Mouse (Mus musculus): ENCODE measurements around the gene Slc25a23.

The Slc25a23 gene

DNA sequence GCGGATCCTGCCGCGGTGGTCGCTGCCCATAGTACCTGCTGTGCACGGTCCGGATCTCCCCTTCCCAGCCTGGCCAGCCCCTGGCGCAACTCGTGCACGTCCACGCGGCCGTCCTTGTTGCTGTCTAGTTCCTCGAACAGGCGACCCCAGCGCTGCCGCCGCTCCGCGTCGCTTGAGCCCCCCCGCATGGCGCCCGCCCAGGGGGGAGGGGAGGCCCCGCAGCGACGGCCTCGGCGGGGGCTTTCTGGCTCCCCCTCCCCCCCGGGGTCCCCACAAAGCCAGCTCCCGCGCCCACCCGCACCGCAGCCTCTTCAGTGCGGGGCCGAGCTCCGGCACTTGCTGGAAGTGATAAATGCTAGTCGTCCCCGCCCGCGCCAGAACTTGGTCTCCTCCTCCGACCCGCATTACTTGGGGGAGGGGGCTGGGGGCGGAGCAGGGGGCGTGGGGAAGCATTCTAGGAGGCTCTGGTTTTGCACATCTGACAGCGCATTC, at the start of gene Slc25a23:
Gene Slc25a23, minus strand, starts transcription at position 378 of the 492 bp plus-strand sequence.
- peak; percentile 85 for DNase-seq

DNA sequence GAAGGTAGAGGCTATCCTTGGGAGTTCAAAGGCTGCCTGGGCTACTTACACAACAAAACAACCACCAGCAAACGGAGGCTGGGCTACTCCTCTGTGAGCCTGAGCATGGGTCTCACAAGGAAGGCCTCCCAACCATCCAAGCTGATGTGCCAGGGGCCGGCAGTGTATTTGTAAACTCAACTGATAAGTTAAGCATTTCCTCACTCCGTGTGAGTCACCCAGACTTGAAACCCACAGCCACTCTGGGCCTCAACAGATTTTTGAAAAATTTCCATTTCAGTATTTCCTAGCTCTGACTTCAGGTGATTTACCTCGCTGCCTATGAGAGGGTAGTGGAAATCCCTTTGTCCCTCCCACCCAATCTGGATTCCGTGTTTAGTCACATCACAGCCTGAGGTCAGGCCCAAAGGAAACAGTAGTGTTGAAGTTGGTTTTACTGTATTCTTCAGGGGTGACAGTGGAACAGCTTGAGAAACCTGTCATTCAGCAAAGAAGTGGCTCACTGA, 49.1 kb upstream of the Slc25a23 start:
- DNase-seq: no peak

DNA sequence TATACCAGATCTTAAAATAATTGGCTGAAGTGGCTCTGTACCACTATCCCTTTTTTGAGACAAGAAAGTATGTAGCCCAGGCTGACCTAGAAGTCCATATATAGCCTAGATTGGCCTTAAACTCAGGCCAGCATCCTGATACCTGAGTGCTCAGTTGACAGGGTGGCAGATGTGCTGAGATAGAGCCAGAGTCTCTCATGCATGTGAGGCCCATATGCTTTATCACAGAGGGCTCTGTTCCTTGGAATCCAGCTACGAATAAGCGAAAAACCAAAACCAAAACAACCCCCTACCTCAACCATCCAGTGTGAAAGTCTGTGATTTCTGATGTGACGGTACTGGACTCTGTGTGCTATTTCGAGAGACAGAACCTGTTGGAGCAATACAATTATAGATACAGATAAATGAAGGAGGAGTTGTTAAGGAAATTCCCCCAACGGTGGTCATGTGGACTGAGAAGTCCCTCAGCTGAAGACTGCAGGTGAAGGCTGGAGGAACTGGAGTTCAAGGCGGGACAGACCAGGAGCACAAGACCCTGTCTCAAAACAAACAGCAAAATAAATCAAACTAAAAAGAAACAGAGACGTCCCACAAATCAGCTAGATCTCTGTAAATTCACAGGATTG, 48.5 kb upstream of the Slc25a23 start:
- no peak for DNase-seq

DNA sequence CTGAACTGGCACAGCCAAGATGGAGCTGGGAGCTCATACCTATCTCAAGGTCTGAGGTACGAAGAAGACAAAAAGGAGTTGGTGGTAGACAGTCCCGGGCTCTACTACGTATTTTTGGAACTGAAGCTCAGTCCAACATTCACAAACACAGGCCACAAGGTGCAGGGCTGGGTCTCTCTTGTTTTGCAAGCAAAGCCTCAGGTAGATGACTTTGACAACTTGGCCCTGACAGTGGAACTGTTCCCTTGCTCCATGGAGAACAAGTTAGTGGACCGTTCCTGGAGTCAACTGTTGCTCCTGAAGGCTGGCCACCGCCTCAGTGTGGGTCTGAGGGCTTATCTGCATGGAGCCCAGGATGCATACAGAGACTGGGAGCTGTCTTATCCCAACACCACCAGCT, 47.4 kb upstream of the Slc25a23 start:
- no peak for DNase-seq

DNA sequence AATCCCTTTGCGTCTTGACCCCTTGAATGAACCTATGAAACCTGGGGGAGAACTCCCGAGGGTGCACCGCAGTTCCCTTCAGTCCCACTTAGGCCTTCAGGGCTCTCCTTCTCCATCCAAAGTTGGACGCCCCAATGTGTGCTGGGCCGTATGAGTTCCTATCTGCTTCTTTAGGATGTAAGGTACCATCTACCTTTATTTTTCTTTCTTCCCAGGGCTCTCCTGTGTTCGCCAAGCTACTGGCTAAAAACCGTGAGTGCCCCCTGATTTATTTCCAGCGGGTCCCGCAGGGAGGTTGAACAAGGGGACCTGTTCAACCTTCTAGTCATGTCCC, 46.3 kb upstream of the Slc25a23 start:
- DNase-seq: no peak

DNA sequence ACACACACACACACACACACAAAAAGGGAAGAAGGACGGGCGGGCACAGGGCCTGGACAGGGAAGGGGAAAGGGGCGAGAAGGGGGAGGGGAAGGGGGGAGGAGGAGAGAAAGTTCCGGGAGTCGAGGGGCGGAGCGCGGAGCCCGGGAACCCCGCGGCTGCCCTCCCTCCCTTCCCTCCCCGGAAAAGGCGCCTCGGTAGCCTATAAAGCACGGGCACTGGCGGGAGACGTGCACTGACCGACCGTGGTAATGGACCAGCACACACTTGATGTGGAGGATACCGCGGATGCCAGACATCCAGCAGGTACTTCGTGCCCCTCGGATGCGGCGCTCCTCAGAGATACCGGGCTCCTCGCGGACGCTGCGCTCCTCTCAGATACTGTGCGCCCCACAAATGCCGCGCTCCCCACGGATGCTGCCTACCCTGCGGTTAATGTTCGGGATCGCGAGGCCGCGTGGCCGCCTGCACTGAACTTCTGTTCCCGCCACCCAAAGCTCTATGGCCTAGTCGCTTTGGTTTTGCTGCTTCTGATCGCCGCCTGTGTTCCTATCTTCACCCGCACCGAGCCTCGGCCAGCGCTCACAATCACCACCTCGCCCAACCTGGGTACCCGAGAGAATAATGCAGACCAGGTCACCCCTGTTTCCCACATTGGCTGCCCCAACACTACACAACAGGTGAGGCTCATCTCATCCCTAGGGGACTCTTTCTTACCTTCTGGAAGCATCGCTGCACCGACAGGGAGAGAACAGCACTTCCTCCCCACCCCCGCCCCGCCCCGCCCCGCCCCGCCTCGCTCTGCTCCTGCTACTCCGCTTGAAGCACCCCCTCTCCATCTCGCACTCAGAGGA, 45.7 kb upstream of the Slc25a23 start, which contains the start of gene Tnfsf9:
Gene Tnfsf9, plus strand, starts transcription at position 145 of the 854 bp plus-strand sequence.
- DNase-seq: peak; percentile 58

DNA sequence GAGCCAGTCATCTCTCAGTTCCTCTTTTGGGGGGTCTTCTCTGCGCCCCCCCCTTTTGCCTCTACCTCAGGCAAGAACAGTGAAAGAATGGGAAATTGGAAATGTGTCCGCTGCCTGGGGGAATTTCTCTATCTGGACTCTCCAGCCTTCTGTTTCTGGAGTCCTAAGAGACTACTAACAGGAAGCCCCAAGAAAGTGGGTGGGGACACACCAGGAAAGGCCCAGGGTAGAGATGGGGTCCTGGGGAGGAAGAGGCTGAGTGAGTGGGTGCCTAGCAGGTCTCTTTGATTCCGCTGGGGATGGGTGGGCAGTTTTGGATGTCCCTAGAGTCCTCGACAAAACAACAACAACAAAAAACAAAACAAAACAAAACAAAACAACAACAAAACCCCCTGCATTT, 44.8 kb upstream of the Slc25a23 start:
- DNase-seq: no peak

DNA sequence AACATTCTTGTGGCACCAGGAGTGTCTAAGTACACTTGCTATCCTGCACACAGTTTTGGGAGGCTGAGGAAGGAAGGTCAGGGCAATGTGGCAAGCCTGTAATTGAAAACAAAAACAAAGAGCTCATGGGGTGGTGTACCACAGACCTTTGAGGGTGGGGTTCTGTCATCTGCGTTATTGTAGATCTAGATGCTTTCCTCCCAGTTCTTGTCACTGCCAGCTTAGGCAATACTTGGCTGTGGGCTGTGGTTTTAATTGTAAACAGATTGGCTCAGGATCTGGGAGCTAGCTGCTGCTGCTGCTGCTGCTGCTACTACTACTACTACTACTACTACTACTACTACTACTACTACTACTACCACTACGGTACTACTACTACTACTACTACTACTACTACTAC, 42.6 kb upstream of the Slc25a23 start:
- no peak for DNase-seq

DNA sequence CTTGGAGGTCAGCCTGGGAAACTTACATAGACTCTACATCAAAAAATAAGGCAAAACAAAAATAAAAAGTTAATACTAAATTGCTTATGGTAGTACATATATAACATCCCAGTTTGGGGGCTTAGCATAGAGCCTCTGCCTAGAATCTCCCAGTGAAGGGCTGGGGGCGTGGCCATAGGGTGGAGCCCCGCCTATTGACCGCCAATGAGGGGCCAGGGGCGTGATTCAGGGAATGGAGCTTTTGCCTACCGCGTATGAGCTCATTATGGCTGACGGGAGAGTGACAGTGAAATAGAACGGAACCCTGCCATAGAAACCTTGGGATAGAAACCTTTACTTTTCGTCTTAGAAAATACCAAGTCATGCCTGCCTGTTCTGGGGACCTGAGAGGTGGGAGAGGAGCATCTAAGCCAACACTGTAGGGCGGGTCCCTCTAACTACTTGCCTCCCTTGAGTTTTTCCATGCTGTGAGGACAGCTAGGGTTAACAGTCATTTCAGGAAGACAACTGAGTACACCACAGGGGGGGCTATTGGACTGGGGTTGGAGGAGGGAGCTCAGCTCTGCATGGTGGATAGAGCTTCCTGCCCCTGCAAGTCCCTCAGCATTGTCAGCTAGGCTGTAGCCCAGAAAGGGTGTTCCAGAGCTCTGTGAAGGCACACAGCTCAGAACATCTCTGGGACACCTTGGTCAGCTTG, 40.1 kb upstream of the Slc25a23 start:
- DNase-seq: peak; percentile 71

DNA sequence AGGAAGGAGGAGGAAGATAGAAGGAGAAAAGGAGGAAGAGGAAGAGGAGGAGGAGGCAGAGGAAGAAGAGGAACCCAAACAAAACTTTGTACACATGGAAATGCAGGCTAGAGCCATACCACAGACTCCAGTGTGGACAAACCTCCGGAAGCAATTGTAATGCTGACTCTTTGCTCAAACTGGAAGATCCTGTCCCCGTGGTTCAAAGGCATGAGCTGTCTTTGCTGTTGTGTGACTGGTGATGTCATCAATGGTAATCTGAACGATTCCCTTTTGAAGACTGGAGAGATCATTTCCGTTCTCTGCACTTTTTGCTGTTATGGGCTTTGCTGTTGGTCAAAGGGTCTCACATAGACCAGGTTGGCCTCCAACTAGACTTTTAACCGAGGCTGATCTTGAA, 38.7 kb upstream of the Slc25a23 start:
- DNase-seq: no peak

DNA sequence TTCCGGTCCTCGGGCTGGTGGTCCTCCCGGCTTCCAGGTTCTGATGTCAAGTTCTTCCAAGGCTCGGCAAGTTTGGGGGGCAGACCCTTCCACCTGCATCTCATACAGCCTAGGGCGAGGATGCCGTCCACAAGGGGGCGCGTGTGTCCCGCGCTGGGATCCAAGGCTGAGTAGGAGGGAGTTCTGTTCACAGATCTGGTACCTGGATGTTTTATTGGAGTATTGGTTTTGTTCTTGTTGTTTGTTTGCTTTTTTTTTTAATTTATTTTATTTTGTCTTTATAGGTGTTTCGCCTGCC, 36.9 kb upstream of the Slc25a23 start:
- peak; percentile 98 for DNase-seq

DNA sequence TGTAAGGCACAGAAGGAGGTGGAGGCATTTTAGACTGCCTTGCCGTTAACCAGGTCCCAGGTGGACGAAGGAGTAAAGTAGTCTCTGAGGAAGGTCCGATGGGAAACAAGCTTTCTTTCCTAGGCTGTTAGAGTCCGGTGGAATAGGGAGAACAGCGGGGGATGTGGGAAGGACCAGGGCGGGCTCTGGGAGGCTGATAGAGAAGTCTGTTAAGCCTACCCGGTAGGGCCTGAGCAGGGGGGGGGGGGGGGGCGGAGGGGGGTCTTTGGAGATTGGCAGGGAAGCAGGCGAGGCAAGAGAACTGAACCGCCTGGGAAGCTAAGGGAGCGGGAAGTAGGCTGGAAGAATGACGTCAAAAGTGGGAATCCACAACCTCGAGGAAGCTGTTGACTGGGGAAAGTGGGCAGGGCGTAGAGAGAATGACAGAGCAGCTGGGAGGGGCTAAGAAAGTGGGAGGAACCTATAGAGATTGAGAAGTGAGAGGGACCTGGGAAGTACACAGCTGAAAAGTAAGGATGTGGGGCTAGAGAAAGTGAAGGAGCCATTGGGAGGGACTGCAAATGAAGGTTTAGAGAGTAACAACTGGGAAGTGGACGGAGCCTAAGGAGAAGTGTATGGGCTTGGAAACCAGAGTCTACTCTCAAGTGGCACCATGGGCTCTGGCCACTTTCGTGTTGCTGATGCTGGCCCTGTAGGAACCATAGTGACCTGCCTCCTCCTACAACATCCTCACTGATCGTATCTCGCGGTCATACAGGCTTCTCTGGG, 36.4 kb upstream of the Slc25a23 start:
- DNase-seq: peak; percentile 53

DNA sequence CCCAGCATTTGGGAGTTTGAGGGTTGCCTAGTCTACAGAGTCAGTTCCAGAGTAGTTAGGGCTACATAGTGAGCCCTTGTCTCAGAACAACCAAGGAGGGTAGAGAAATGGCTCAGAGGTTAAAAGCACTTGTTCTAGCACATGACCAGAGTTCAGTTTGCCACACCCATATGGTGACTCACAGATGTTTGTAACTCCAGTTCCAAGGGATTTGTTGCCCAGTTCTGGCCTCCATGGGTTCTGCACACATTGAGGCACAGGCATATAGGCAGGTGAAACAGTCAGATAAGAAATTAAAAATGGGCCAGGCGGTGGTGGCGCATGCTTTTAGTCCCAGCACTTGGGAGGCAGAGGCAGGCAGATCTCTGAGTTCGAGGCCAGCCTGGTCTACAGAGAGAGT, 34.6 kb upstream of the Slc25a23 start:
- no peak for DNase-seq

DNA sequence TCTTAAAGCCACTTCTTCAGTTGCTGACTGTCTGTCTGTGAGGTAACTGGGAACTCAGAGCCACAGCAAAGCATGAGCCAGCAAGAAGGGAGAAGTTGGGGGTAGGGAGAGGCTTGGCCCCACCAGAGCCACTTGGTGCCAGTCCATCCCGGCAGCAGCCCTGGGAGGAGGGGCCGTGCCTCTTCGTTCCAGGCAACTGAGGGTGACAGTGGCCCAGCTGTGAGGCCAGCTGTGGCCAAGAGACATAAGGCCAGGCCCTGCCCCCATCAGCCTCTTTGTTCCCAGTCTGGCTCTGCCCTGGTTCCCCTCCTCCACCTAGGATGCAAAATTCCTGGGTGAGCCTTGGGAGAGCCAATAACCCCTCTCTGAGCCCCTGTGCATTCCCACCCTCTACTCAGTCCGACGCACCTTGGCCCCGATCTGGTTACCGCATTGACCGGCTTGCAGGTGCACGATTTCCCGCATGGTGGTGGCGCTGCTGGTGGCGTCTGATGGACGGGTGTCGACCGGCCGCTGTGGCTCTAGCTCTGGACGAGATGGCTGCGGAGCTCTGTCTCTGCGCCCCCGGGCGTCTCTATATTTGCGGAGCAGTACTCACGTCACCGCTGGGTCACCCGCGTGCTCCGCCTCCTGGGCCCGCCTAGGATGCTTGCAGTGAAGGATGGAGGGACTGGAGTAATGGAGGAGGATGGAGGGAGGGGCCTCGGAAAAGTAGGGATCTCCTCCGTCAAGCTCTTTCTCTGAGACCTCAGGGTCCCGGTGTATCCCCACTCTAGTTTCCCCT, 27.6 kb upstream of the Slc25a23 start, which contains the start of gene Tubb4a:
Gene Tubb4a, minus strand, starts transcription at position 734 of the 784 bp plus-strand sequence.
- DNase-seq: no peak

DNA sequence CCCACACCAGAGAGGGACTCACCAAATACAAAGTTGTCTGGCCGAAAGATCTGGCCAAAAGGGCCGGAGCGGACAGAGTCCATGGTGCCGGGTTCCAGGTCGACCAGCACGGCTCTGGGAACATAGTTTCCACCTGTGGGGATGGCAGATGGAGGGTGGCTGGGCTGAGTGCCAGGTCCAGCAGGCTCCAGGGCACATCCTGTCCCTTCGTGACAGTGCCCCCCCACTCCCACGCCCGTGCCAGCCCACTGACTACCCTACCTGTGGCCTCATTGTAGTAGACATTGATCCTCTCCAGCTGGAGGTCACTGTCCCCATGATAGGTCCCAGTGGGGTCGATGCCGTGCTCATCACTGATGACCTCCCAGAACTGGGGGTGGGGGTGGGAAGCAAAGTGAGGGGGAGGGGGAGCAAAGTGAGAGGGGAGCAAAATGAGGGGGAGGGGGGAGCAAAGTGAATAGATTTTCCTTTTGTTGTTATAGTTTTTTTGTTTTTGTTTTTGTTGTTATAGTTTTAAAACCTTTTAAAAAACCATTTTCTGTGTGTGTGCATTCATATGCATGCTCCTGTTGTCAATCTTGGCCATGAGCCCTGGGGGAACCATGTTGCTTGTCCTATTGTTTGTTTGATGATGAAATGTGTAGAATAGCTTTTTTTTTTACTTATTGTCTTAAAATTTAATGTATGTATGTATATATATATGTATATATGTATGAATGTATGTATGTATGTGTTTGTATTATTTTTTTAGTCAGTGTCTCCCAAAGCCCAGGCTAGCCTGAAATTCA, 26.5 kb upstream of the Slc25a23 start:
- no peak for DNase-seq

DNA sequence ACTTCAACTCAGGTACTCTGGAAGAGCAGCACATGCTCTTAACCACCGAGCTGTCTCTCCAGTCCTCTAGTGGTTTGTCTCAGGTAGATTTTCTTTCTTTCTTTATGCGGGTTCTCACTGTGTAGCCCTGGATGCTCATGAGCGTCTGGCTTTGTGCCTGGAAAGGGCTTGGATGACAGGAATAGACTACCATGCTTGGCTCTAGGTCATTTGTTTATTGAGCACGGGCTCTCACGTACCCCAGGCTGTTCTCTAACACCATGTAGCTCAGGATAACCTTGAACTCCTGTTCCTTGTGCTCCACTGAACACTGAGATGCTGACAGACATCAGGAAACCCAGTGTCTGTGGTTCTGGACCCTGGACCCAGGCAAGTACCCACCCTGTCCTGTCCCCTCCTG, 22.8 kb upstream of the Slc25a23 start:
- no peak for DNase-seq

DNA sequence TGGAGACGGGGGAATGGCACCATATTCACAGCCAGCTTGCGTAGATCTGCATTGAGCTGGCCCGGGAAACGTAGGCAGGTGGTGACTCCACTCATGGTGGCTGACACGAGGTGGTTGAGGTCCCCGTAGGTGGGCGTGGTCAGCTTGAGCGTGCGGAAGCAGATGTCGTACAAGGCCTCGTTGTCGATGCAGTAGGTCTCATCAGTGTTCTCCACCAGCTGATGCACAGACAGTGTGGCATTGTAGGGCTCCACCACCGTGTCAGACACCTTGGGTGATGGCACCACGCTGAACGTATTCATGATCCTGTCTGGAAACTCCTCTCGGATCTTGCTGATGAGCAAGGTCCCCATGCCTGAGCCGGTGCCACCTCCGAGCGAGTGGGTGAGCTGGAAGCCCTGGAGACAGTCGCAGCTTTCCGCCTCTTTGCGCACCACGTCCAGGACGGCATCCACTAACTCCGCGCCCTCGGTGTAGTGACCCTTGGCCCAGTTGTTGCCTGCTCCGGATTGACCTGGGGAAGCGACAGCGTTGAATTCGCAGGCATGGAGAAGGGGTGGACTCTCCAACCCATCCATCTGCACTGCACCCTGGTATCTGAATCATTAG, 21.7 kb upstream of the Slc25a23 start:
- DNase-seq: no peak

DNA sequence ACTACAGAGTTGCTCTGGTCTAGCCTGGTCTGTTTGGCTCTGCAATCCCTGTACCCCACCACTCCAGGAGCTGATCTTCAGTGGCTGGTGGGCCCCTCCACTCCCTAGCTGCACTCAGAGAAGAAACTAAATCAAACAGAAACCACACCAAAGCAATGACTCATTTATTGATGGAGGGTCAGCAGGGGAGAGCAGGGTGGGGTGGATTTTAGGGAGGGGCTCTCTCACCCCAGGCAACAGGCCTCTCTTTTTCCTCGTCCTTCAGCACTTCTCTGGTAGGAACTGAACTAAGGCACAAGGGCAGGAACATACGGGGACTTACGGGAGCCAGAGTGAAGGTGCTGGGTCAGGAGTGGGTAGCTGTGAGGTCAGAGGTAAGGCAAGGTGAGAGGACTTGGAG, 20.3 kb upstream of the Slc25a23 start:
- DNase-seq: no peak

DNA sequence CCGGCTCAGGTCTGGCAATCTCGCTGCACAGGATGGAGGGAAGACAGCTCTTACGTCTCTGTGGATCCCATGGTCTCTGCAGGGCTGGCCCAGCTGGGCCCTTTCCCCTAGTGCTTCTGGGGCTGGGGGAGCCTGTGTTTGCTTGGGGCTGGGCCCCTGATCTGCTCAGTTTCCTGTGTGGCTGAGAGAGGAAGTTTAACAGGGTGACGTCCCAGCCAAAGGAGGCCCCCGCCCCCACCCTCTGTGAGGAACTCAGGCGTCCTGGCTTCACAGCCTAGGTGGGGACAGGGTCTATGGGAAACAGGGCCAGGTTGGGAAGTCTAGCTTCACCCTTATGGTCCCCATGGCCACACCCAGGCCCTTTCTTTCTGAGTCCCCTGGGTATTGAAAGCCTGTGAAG, 18.7 kb upstream of the Slc25a23 start, which contains the start of gene Dennd1c:
Gene Dennd1c, minus strand, starts transcription at position 179 of the 400 bp plus-strand sequence.
- DNase-seq: peak; percentile 85

DNA sequence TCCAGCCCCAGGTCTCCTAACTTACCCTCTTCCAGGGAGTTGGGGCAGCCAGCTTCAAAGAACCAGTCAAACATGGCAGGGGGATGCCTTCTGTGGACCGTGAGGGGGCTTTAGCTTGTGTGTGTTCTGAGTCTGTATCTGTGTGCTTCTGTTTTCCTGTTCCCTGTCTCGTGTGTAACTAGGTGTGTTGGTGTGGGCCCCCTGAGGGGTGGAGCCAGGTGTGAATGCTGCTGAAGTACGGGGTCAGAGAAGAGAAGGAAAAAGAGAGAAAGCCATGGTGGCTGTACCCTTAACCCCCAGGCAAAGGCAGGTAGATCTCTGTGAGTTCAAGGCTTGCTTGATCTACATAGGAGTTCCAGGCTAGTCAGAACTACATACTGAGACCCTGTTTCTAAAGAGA, 17.3 kb upstream of the Slc25a23 start:
- DNase-seq: peak; percentile 58

DNA sequence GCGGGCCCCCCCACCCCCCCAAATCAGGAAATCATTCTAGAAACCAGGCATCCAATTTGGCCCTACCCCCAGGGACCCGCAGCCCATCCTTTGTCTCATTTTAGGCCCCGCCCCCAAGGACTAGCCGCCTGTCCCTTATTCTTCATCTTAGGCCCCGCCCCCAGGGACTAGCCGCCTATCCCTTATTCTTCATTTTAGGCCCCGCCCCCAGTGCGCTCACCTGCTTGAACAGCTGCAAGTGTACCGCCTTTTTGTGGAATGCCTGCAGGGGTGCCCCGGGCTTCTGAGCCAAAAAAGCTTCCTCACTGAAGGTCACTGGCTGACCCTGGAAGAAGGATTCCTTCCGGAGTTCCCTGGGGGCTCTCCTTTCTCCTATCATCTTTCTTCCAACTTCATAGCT, 11.0 kb upstream of the Slc25a23 start:
- DNase-seq: peak; percentile 77
